Mouse (Mus musculus): ENCODE measurements around the gene Gm3029. TPM values are rescaled to one million over a fixed set of nuclear protein-coding genes. Genes with fewer than 3 reads are reported as not detected.

The Gm3029 gene
- polyA plus RNA-seq (2017; shearing (Covaris generic)): not detected

DNA sequence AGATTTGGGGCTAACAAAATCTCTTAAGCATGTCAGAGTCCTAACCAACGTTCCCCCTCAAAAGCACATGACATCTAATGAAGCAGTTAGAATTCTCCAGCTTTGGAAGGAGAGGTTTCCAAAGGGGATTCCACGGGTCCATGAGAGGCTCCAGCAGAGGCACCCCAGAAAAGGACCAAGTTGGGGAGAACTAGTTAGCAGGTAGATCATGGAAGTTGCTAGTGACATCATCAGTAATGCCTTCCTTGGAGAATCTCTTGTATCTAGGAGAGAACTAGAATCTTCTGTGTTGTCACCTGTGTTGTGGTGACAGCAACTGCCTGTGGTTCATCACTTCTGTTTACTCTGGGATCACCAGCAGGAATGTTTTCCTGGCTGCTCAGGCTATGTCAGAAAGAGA lies at the start of gene Gm3029:
Gm3029 (plus strand) TSS at position 301 of the 400 bp plus-strand sequence.

DNA sequence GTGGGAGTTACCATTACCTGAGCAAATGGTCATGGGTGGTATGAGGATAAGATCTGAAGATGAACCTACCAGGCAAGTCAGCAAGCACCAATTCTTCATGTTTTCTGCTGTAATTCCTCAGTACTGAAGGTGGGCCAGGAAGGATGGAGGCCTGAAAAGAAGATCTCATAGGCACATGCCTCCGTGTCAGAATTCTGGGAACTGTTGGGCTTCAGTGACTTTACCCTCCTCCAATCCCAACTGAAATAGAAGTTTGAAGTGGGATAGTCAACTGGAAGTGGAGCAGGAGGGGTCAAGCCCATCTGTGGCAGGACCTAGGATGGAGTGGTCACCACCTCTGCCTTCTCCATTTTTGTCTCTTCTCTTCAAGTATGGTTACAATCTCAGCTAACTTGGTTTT lies 47.7 kb upstream of the Gm3029 start, which contains the start of gene Gm2916:
Gm2916 (plus strand) TSS at position 301 of the 400 bp plus-strand sequence.

DNA sequence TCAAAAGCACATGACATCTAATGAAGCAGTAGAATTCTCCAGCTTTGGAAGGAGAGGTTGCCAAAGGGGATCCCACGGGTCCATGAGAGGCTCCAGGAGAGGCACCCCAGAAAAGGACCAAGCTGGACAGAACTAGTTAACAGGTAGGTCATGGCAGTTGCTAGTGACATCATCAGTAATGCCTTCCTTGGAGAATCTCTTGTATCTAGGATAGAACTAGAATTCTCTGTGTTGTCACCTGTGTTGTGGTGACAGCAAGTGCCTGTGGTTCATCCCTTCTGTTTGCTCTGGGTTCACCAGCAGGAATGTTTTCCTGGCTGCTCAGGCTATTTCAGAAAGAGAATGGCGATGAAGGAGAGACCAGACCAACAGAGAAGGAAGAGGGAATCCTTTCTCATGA lies 31.7 kb downstream of the Gm3029 start, which contains the start of gene Gm3095:
Gm3095 (plus strand) TSS at position 301 of the 400 bp plus-strand sequence.

Other genes starting within 250 kb of the Gm3029 start
- gene Gm3043, start 243.0 kb upstream of the Gm3029 start, polyA plus RNA-seq (2017; shearing (Covaris generic)): not detected
- gene Gm3002, start 121.7 kb upstream of the Gm3029 start, polyA plus RNA-seq (2017; shearing (Covaris generic)): not detected
- not detected for gene Gm3033, start 85.5 kb upstream of the Gm3029 start, polyA plus RNA-seq (2017; shearing (Covaris generic))
- gene Gm2916, start 47.6 kb upstream of the Gm3029 start, polyA plus RNA-seq (2017; shearing (Covaris generic)): not detected
- gene Gm3095, start 31.8 kb downstream of the Gm3029 start, polyA plus RNA-seq (2017; shearing (Covaris generic)): not detected
- not detected for gene Gm3099, start 66.6 kb downstream of the Gm3029 start, polyA plus RNA-seq (2017; shearing (Covaris generic))
- not detected for gene Gm5796, start 92.2 kb downstream of the Gm3029 start, polyA plus RNA-seq (2017; shearing (Covaris generic))
- gene Gm3115, start 152.4 kb downstream of the Gm3029 start, polyA plus RNA-seq (2017; shearing (Covaris generic)): not detected
- not detected for gene Gm8108, start 178.8 kb downstream of the Gm3029 start, polyA plus RNA-seq (2017; shearing (Covaris generic))
- not detected for gene Gm3127, start 233.3 kb downstream of the Gm3029 start, polyA plus RNA-seq (2017; shearing (Covaris generic))

Data from naive thymus-derived CD4-positive, alpha-beta T cell, adult 5 months (primary cell).